Mouse (Mus musculus) myocyte (in vitro differentiated cells): Measurements from ENCODE around the gene Usp32.

ENCODE experiments used
- CEBPB ChIP-seq: IDR thresholded peaks from 2 replicates; pipeline ENCODE4 v1.6.1; 2011; ENCODE audit warnings: mild to moderate bottlenecking, moderate library complexity; ENCODE audit not compliant: poor library complexity, insufficient read depth, severe bottlenecking
- E2F4 ChIP-seq: IDR thresholded peaks from one replicate; pipeline ENCODE4 v1.6.1; 2011; ENCODE audit warnings: mild to moderate bottlenecking, control low read depth, moderate library complexity; ENCODE audit not compliant: insufficient read depth
- MAX ChIP-seq: IDR thresholded peaks from one replicate; pipeline ENCODE4 v1.6.1; 2011; ENCODE audit warnings: low read depth, mild to moderate bottlenecking, control low read depth
- MYOD1 ChIP-seq, 3 experiments: IDR thresholded peaks; one replicate each; pipeline ENCODE4 v1.6.1; 2011; ENCODE audit warnings: control low read depth in 2 of 3, low read depth in 2 of 3, mild to moderate bottlenecking in 2 of 3, moderate library complexity in 1 of 3; ENCODE audit not compliant: insufficient read length in 2 of 3, control insufficient read depth in 1 of 3
- MYOG ChIP-seq, 3 experiments: IDR thresholded peaks; one replicate each; pipeline ENCODE4 v1.6.1; 2011; ENCODE audit warnings: control low read depth in 2 of 3, low read depth in 2 of 3, mild to moderate bottlenecking in 2 of 3; ENCODE audit not compliant: insufficient read length in 2 of 3, control insufficient read depth in 1 of 3, insufficient read depth in 1 of 3
- POLR2A ChIP-seq: IDR thresholded peaks from one replicate; pipeline ENCODE4 v1.6.1; 2011; ENCODE audit warnings: low read depth, mild to moderate bottlenecking, control low read depth, moderate library complexity; ENCODE audit not compliant: insufficient read length
- POLR2AphosphoS2 ChIP-seq: IDR thresholded peaks from one replicate; pipeline ENCODE4 v1.6.1; 2011; ENCODE audit warnings: low read depth, control low read depth; ENCODE audit not compliant: insufficient read length
- SRF ChIP-seq: IDR thresholded peaks from one replicate; pipeline ENCODE4 v1.6.1; 2011; ENCODE audit warnings: low read depth; ENCODE audit not compliant: control insufficient read depth, insufficient read length
- USF1 ChIP-seq: IDR thresholded peaks from one replicate; pipeline ENCODE4 v1.6.1; 2011; ENCODE audit warnings: low read depth, mild to moderate bottlenecking, control low read depth, moderate library complexity

GRCm38 (mm10) chr11:85122073-85122472 lies 17.9 kb downstream of the Usp32 start:
- no peak for TF ChIP-seq POLR2AphosphoS2
- TF ChIP-seq POLR2A: no peak
- no peak for TF ChIP-seq E2F4
- no peak for TF ChIP-seq MYOD1 (IDR thresholded peaks at IDR 0.05; ENCODE audit: control insufficient read depth in 1 of 3, insufficient read length in 2 of 3, low read depth in 2 of 3)
- TF ChIP-seq SRF: no peak
- TF ChIP-seq MAX: no peak
- TF ChIP-seq MYOG (IDR thresholded peaks at IDR 0.05; ENCODE audit: control insufficient read depth in 1 of 3, insufficient read depth in 1 of 3, insufficient read length in 2 of 3, low read depth in 2 of 3): no peak
- TF ChIP-seq CEBPB: no peak
- no peak for TF ChIP-seq USF1
